Mouse (Mus musculus): ENCODE measurements at regions not wholly inside any gene's neighbourhood (a gene's known extent, or its start where the extent isn't known, plus 50 kb on each side); places are given as distances from the start of the nearest gene placed in this dataset.
"Not testable (repeated sequence)": the region's sequence is repeated elsewhere in the genome, so short reads cannot be mapped to it uniquely, and the experiment has no call there.

GRCm38 (mm10) chr9:91048569-91048968, 313.6 kb upstream of the Zic4 start:
- DNase-seq (ENCODE audit: low read depth, low spot score): no peak

DNA sequence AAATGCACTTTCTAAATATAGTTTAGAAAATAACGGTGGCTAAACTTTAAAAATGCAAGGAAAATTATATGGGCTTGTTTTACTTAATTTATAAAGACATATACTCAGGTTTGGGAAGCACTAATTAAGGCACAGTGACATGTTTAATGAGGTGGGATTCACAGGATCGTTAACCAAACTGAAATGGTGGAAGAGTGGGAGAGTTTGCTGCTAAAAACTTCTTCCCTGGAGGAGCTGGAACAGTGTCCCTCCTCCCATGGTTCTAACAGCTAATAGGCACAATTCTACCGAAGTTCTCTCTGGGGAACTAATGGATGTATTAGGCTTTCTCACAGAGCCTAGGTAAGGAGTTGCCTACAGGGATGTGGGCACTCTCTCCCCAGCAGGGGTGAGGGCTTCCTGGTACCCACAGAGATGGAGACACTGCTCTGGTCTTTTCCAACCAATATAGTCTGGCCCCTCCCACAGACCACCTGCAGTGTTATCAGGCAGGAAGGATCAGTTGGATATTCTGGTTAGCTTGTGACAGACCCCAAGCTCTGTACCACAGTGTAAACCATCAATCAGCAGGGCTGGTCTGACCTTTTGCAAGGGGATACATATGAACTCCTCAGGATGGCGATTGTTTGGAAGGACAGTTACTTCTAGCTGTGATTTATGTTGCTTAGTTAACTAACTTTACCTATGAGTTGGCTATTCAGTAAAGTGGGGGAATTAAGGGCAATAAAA, 309.0 kb upstream of the Zic4 start:
- no peak for DNase-seq (ENCODE audit: low read depth, low spot score)

- no peak for DNase-seq (ENCODE audit: low read depth, low spot score)
These were observed 302.8 kb upstream of the Zic4 start for GRCm38 (mm10) chr9:91059460-91059859.

DNA sequence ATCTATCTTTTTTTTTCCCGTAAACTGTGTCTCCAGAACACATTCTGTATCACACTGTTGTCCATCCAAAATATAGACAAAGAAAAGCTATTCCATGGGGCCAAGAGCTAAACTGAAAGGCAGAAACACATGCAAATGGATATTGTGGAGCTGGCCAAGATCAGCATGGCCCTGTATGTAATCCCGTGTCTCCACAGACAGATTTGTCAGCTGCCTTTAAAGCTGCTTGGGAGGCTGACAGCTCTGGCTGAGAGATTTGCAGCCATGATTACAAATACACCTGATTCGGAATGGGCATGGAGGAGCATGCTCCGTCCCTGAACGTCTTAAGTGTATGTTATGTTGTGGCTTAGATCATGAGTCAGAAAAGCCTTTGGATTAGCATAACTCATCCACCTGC, 292.7 kb upstream of the Zic4 start:
- no peak for DNase-seq (ENCODE audit: low read depth, low spot score)

DNA sequence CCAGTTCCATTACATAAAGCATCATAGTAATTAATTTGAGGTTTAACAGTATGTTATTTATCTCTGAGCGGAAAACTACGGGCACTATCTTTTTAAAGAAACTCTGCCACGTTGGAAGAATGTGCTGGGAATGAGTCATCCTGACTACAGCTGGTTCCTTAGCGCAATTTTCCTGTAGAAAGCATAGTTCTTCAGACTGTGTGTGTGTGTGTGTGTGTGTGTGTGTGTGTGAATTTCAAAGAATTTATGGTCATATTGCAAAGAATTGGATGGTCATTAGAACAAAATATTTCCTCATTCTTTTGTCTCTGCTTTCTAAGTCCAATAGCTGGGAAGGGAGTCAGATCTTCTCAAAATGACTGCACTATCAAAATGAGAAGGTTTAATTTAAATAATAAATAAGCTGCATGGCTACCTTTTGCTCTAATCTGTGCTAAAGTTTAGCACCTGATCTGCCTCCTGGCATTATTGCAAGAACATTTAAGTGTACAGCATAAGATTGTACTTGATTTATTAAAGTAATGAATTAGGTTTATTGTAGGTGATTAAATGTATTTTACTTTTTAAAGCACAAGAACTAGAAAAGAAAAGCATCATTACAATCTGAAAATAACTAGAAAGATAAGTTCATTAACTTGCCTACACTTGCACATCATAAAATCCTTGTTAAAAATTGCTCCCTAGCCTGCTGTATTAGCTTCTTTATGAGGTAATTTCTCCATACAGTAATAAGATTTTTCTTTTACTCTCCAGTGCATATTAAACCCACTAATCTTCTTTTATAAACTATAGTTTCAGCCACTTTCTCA, 288.6 kb upstream of the Zic4 start:
- DNase-seq (ENCODE audit: low read depth, low spot score): no peak

DNA sequence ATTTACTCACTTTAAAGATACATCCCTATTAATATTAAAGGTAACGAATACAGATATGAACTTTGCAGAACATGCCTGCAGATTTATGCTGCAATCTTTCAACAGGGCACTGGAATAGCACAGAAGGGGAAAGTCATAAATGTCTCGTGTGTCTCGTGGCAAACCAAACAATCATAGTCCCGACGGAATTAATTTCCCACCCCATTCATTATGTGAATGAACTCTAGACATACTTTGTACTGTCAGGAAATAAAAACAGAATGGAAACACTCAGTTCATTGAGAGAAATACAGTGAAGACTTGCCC, 288.1 kb upstream of the Zic4 start:
- no peak for DNase-seq (ENCODE audit: low read depth, low spot score)

- DNase-seq (ENCODE audit: low read depth, low spot score): no peak
These were observed 284.7 kb upstream of the Zic4 start for GRCm38 (mm10) chr9:91077490-91077889.

DNA sequence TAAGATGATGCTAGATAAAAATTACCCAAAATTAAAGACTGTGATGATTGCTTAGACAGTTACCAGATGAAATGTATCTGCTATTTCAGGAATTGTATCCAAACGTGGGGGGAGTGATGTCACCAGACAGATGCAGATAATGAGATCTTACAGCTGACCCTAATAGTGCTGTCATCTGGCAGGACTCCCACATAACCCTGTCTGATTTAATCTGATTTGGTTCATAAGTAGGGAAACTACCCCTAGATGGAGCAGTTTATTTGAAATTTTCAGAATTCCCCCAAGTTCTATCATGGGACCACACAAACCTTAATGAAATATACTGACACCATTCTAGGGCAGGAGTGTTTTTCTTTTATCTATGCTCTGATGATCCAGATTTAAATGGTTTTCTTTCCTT, 278.4 kb upstream of the Zic4 start:
- DNase-seq (ENCODE audit: low read depth, low spot score): no peak

DNA sequence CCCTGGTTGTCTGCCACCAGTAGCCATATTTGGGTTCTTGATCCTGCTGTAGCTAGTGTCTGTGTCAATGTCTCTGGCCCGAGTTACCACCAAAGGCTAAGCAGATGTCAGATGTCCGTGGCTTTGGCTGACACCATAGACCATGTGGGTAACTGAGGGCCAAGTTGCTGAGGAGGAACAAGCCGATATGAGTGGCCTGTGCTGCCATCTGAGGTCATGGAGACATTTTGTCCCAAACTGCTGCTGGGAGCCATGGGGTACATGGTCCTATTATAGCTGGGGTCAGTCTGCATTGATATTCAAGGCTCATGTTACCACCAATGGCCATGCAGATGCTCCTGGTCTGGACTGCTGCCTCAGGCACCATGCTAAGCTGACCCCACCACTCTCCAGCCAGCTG, 276.3 kb upstream of the Zic4 start:
- DNase-seq (ENCODE audit: low read depth, low spot score): peak; percentile 1

- DNase-seq (ENCODE audit: low read depth, low spot score): no peak
These were observed 272.9 kb upstream of the Zic4 start for GRCm38 (mm10) chr9:91089348-91089747.

GRCm38 (mm10) chr9:91091421-91092050, 270.7 kb upstream of the Zic4 start:
- DNase-seq (ENCODE audit: low read depth, low spot score): no peak

GRCm38 (mm10) chr9:91101614-91102407, 260.4 kb upstream of the Zic4 start:
- no peak for DNase-seq (ENCODE audit: low read depth, low spot score)

DNA sequence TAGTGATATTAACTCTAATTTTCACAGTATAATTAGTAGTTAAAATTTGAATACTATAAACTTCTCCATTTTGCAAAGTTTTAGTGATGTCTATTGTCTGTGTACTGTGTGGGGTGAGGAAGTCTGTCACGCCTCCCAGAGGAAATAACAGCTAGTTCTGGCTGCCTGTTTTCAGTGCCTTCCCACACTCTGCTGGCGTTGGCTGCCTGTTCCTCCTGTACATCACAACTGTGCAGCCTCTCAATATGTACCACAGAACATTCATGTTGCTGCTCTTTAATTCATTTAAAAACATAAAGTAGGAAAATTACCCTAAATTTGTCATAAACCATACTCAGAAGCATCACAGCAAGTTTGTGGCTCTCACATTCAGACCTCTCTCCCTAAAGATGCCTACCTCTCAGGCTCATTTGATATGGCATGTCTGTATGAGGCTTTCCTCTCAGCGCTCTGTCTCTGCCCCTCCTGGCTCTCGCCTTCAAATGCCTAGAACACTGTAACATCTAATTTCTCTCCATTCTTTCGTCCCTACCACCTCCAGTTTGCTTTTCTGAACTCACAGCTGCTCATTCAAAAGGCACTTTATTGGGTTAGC, 239.7 kb upstream of the Zic4 start:
- DNase-seq (ENCODE audit: low read depth, low spot score): no peak

DNA sequence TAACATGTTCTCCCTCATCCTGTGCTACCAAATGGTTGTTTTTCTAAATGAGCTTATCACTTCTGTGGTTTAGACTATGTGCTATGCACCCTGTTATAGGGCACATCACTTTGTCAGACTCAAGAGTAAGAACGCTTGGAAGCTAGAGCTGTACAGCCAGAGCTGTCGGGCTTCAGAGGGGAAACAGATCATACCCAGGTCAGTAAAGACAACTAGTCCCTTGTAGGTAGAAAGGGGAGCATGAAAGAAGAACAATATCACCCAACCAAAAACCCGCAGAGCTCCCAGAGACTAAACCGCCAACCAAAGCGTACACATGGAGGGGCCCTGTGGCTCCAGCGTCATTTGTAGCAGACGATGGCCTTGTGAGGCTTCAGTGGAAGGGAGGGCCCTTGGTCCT, 239.0 kb upstream of the Zic4 start:
- no peak for DNase-seq (ENCODE audit: low read depth, low spot score)

DNA sequence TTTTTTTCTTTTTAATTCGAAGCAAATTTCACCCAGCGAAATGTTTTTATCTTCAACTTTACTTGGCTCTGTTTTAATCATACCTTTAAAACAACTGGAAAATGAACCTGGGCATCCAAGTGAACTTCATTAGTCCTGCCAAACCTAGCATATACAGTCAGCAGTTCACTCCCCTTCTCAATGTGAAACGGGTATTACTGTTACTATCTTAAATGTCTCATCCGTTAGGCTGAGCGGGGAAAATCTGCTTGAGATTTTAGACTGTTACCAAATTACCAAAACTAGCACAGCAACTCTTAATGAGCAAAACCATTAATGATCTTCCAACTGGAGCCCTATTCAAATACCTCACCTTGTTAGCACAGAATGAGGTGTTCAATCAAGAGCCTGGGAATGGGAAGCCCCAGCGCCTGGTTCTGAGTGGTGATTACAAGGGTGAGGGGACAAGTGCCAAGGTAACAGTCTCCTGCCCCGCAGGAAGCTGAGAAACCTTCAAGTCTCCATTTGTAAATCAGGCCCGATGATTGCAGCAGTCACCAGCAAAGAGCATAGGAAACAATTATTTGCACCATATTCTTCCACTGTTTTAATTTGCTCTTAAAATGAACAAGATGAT, 235.5 kb upstream of the Zic4 start:
- no peak for DNase-seq (ENCODE audit: low read depth, low spot score)

- not testable (repeated sequence) for DNase-seq (ENCODE audit: low read depth, low spot score)
These were observed 233.7 kb upstream of the Zic4 start for GRCm38 (mm10) chr9:91128491-91128890.

DNA sequence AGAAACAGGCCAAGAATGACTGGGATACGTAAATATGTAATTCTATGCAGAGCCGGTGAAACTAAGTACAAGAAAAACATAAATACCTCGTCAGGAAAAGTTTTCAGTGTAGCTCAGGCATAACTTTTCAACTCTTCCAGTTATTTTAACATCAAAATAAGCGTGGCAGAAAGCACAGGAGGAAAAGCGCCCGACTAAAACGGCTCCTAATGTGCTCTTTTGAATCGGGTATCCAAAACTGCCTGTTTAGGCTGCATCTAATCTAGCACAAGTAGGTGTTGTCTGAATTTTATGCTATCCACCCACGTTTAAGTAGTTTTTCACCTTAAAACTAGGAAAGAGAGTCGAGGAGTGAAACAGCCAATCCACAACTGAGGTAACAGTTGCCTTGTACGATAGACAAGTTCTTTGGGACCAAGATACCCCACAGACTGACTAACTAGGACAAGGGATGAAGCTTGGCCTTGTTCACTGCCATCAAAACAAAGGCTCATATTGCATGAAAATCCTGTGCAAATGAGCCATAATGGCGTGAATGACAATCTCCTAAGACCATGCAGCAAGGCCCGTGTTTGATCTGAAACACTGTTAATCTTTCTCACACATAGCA, 232.0 kb upstream of the Zic4 start:
- no peak for DNase-seq (ENCODE audit: low read depth, low spot score)

DNA sequence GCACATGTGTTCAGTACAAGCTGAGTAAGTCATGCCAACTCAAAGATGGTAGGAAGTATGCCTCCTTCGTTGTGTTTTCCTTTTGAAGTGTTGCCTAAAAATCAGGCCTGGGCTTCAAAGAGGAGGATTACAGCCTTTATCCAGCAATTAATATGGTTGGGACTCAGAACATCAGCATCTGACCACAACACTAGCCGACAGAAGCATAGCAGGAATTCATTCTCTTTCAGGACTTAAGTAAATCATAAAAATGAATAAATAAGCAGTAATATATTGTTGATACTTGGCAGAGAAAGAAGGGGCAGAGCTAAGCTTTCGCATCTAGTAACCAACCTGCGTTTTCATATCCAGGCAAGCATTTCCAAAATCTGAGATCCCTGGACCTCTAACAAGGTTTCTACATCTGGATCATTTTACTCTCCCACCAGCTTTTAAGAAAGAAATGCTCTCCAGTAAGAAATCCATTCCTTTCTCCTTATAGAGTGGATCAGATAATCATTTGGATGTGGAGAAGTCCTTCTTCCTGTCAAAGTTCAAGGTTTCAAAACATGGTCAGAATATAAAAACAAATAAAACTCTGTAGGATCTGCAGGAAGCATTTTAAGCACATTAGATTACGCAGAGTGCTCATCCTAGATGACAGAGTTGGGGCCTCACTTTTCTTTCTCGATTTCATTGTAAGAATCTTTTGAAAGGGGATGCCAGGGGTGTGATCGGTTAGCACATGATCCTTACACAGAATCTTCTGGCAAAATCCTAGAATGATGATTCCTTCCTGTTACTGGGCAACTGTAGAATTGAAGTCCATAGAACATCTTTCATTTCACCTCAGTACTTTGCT, 230.6 kb upstream of the Zic4 start:
- DNase-seq (ENCODE audit: low read depth, low spot score): no peak

- DNase-seq (ENCODE audit: low read depth, low spot score): no peak
These were observed 229.7 kb upstream of the Zic4 start for GRCm38 (mm10) chr9:91132531-91132930.
